Mouse (Mus musculus) urinary bladder, postnatal 10 days (tissue): ENCODE measurements around the gene Ugt2b38.
"Not testable (repeated sequence)": the region's sequence is repeated elsewhere in the genome, so short reads cannot be mapped to it uniquely, and the experiment has no call there.

Source experiments
- DNase-seq: peaks from one replicate; pipeline ENCODE4 v3.0.0; 2022; ENCODE audit warnings: low spot score

The Ugt2b38 gene

GRCm38 (mm10) chr5:87424041-87424440 lies at the start of gene Ugt2b38:
Gene Ugt2b38, minus strand, starts transcription at chr5:87424203.
- not testable (repeated sequence) for DNase-seq

- DNase-seq = no peak
Observed at GRCm38 (mm10) chr5:87458810-87459209, 34.8 kb upstream of the Ugt2b38 start.

- DNase-seq = no peak
Observed at GRCm38 (mm10) chr5:87457701-87458100, 33.7 kb upstream of the Ugt2b38 start.

GRCm38 (mm10) chr5:87456216-87456850 lies 32.3 kb upstream of the Ugt2b38 start:
- DNase-seq = no peak

GRCm38 (mm10) chr5:87455519-87455918 lies 31.5 kb upstream of the Ugt2b38 start:
- DNase-seq = no peak

- not testable (repeated sequence) for DNase-seq
Observed at GRCm38 (mm10) chr5:87452514-87452913, 28.5 kb upstream of the Ugt2b38 start.

- DNase-seq = no peak
Observed at GRCm38 (mm10) chr5:87436264-87436663, 12.3 kb upstream of the Ugt2b38 start.

GRCm38 (mm10) chr5:87425676-87426075 lies 1.7 kb upstream of the Ugt2b38 start:
- no peak for DNase-seq

GRCm38 (mm10) chr5:87396968-87397367 lies 27.0 kb downstream of the Ugt2b38 start:
- DNase-seq = no peak

- DNase-seq = no peak
Observed at GRCm38 (mm10) chr5:87390818-87391217, 33.2 kb downstream of the Ugt2b38 start.

GRCm38 (mm10) chr5:87380234-87380633 lies 43.8 kb downstream of the Ugt2b38 start:
- no peak for DNase-seq

- DNase-seq = no peak
Observed at GRCm38 (mm10) chr5:87379825-87380224, 44.2 kb downstream of the Ugt2b38 start.

GRCm38 (mm10) chr5:87375874-87376383 lies 48.1 kb downstream of the Ugt2b38 start:
- DNase-seq = no peak

- no peak for DNase-seq
Observed at GRCm38 (mm10) chr5:87373502-87373863, 50.5 kb downstream of the Ugt2b38 start.

- DNase-seq = not testable (repeated sequence)
Observed at GRCm38 (mm10) chr5:87372788-87373501, 51.1 kb downstream of the Ugt2b38 start.
